Comparison of ENCODE assay signal across 8 mouse cellular contexts in the genomic region with DNA sequence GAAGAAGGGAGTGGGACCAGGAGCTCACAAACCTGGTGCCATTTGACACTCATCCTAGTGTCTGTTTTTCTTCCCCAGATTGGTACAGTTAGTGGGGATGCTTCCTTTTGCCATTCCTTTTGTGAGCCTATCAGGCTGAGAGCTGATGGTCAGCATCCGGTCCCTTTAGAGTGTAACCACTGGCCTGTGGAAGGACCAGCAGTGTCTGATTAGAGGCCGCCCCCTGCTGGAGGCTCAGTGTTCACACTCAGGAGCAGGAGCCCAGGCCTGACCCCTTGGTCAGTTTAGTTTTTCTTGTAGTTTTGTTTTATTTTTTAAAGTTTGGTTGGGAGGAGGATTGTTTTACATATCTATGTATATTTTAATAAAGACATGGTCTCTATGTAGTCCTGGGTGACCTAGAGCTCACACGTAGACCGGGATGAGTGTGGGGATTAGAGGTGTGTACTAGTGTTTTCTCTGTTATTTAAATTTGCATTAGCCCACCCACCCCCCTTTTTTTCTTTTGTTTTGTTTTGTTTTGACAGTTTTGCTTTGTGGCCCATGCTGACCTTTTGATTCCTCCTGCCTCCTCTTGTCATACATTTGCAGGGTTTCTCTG. TPM values are rescaled to one million over a fixed set of nuclear protein-coding genes. Genes with fewer than 3 reads are reported as not detected.
DNase-seq lines count a peak whose midpoint lies in the region; ATAC-seq and TF ChIP-seq lines count a peak whose summit lies in the region.
"Had no signal": no experiment of that assay in that cellular context is flagged by ENCODE, and none has a peak within 500 bp of the region (broad histone marks: within the 10 kb centered on the region; RNA-seq: fewer than 3 reads in every experiment).

No protein-coding gene starts in this region.

- no peak overlapping the region for H3K4me3 ChIP-seq in intestine, postnatal 0 days (ENCODE audit: low read depth, low read length)
- H3K4me3 ChIP-seq in limb, embryonic 11.5 days (ENCODE audit: low read depth, low read length): no peak overlapping the region
- no peak overlapping the region for H3K4me3 ChIP-seq in midbrain, embryonic 14.5 days (replicated peaks; ENCODE audit: low read depth, low read length)
- H3K4me3 ChIP-seq: heart, embryonic 15.5 days had no signal

- peak; percentile 93 for TF ChIP-seq CTCF in intestine, postnatal 0 days (IDR thresholded peaks at IDR 0.05; ENCODE audit: low read depth)

- H3K4me2 ChIP-seq in intestine, postnatal 0 days (replicated peaks; ENCODE audit: low read depth): no peak overlapping the region
- no peak overlapping the region for H3K4me2 ChIP-seq in limb, embryonic 11.5 days (ENCODE audit: low read depth, severe bottlenecking)
- no peak overlapping the region for H3K4me2 ChIP-seq in midbrain, embryonic 14.5 days (ENCODE audit: low read length)
- H3K4me2 ChIP-seq: heart, embryonic 15.5 days had no signal

- H3K27ac ChIP-seq in intestine, postnatal 0 days (ENCODE audit: low read depth, low read length): peak overlapping the region; percentile 94
- H3K27ac ChIP-seq in limb, embryonic 11.5 days (replicated peaks; ENCODE audit: low read depth, low read length): no peak overlapping the region
- no peak overlapping the region for H3K27ac ChIP-seq in midbrain, embryonic 14.5 days (replicated peaks; ENCODE audit: low read depth, low read length)
- H3K27ac ChIP-seq: heart, embryonic 15.5 days had no signal

- H3K4me1 ChIP-seq in intestine, postnatal 0 days (replicated peaks; ENCODE audit: control insufficient read depth, insufficient read depth, low read length): 0 out of 2 replicates have a peak, but pooled peaks cover 3% of the 10 kb centered on the region
- no peaks in the 10 kb centered on the region for H3K4me1 ChIP-seq in limb, embryonic 11.5 days (ENCODE audit: control insufficient read depth, insufficient read depth, low read length)
- no peaks in the 10 kb centered on the region for H3K4me1 ChIP-seq in midbrain, embryonic 14.5 days (ENCODE audit: control insufficient read depth, insufficient read depth, low read length)
- H3K4me1 ChIP-seq: heart, embryonic 15.5 days had no signal

- H3K9me3 ChIP-seq in intestine, postnatal 0 days (ENCODE audit: control insufficient read depth): no peaks in the 10 kb centered on the region
- no peaks in the 10 kb centered on the region; the same call in 1 of the 2 replicates for H3K9me3 ChIP-seq in limb, embryonic 11.5 days (ENCODE audit: control insufficient read depth, low read length)
- no peaks in the 10 kb centered on the region for H3K9me3 ChIP-seq in midbrain, embryonic 14.5 days (ENCODE audit: control insufficient read depth, low read length)
- H3K9me3 ChIP-seq: heart, embryonic 15.5 days had no signal

- intact Hi-C loops in gastrocnemius, postnatal 36 days (cut with DNase I): loop anchor here (1.0 to 5.0 kb wide), 3 partner anchors 30 to 134 kb away; no protein-coding TSS in a partner anchor

- H3K36me3 ChIP-seq in intestine, postnatal 0 days (ENCODE audit: control insufficient read depth, insufficient read depth): peaks cover 87% of the 10 kb centered on the region
- H3K36me3 ChIP-seq in limb, embryonic 11.5 days (ENCODE audit: control insufficient read depth, insufficient read depth, low read length): peaks cover 61% of the 10 kb centered on the region
- H3K36me3 ChIP-seq in midbrain, embryonic 14.5 days (ENCODE audit: control insufficient read depth, insufficient read depth, low read length): peaks cover 97% of the 10 kb centered on the region

- ATAC-seq in common myeloid progenitor, adult 5-6 weeks (replicated peaks; ENCODE audit: low read depth, poor library complexity, severe bottlenecking): peak; percentile 78; the same call in 1 of the 2 replicates
- peak; percentile 73 for ATAC-seq in intestine, postnatal 0 days
- no peak for ATAC-seq in limb, embryonic 11.5 days (ENCODE audit: insufficient number of reproducible peaks, low FRiP score, low TSS enrichment, low read depth)
- ATAC-seq in midbrain, embryonic 14.5 days (ENCODE audit: low FRiP score, low TSS enrichment): peak; percentile 78

- H3K27me3 ChIP-seq in intestine, postnatal 0 days (replicated peaks; ENCODE audit: control insufficient read depth, insufficient read depth, low read length): no peaks in the 10 kb centered on the region
- no peaks in the 10 kb centered on the region for H3K27me3 ChIP-seq in limb, embryonic 11.5 days (ENCODE audit: control insufficient read depth, insufficient read depth, low read length)
- H3K27me3 ChIP-seq in midbrain, embryonic 14.5 days (ENCODE audit: control insufficient read depth, insufficient read depth, low read length): no peaks in the 10 kb centered on the region
- H3K27me3 ChIP-seq: heart, embryonic 15.5 days had no signal

- peak; percentile 78 for DNase-seq in adipocyte (ENCODE audit: low spot score)
- peak; percentile 72 to 84 for DNase-seq in gastrocnemius, postnatal 36 days
- DNase-seq in limb, embryonic 11.5 days (ENCODE audit: low spot score): peak; percentile 75
- DNase-seq in midbrain, embryonic 14.5 days: peak; percentile 80
- peak; percentile 63 to 79 for DNase-seq in spleen, adult 18-20 months

- H3K9ac ChIP-seq in intestine, postnatal 0 days (ENCODE audit: low read depth, low read length): no peak overlapping the region
- H3K9ac ChIP-seq in limb, embryonic 11.5 days (ENCODE audit: low read length): no peak overlapping the region
- no peak overlapping the region for H3K9ac ChIP-seq in midbrain, embryonic 14.5 days (replicated peaks; ENCODE audit: low read length)
- H3K9ac ChIP-seq: heart, embryonic 15.5 days had no signal

- WGBS in intestine, postnatal 0 days: 54% methylated on average over 4 of the region's 4 CpGs
- 67% methylated on average over 4 of the region's 4 CpGs for WGBS in limb, embryonic 11.5 days
- 46% methylated on average over 4 of the region's 4 CpGs for WGBS in midbrain, embryonic 14.5 days

RNA-seq across cellular contexts. Expression of gene Zc3h4, which starts 25.5 kb away (rescaled TPM):
- total RNA-seq in common myeloid progenitor, adult 5-6 weeks (2017): 31.5 and 52.8 TPM in 2 replicates
- total RNA-seq in gastrocnemius, postnatal 36 days (2021): 10 to 100 TPM; 24.9 to 27.1 TPM
- 12.9 and 13.5 TPM in 2 replicates for polyA plus RNA-seq in intestine, postnatal 0 days (2015; fragmentation: Nextera tagmentation; extraction: Ambion mirVana)
- polyA plus RNA-seq in limb, embryonic 11.5 days (2014; fragmentation: Nextera tagmentation; extraction: Ambion mirVana): 18.6 and 20.0 TPM in 2 replicates
- 17.1 and 19.2 TPM in 2 replicates for polyA plus RNA-seq in midbrain, embryonic 14.5 days (2014; fragmentation: Nextera tagmentation; extraction: Ambion mirVana)

RNA-seq across cellular contexts. Expression of gene Tmem160, which starts 26.4 kb away (rescaled TPM):
- total RNA-seq in common myeloid progenitor, adult 5-6 weeks (2017): 14.8 and 22.5 TPM in 2 replicates
- 10 to 100 TPM; 35.6 to 42.6 TPM for total RNA-seq in gastrocnemius, postnatal 36 days (2021)
- polyA plus RNA-seq in intestine, postnatal 0 days (2015; fragmentation: Nextera tagmentation; extraction: Ambion mirVana): 124 and 132 TPM in 2 replicates
- polyA plus RNA-seq in limb, embryonic 11.5 days (2014; fragmentation: Nextera tagmentation; extraction: Ambion mirVana): 62.0 and 71.4 TPM in 2 replicates
- polyA plus RNA-seq in midbrain, embryonic 14.5 days (2014; fragmentation: Nextera tagmentation; extraction: Ambion mirVana): 59.6 and 84.1 TPM in 2 replicates

RNA-seq across cellular contexts. Expression of gene Sae1, which starts 38.6 kb away (rescaled TPM):
- total RNA-seq in common myeloid progenitor, adult 5-6 weeks (2017): 424 and 443 TPM in 2 replicates
- total RNA-seq in gastrocnemius, postnatal 36 days (2021): 10 to 100 TPM; 21.4 to 29.2 TPM
- polyA plus RNA-seq in intestine, postnatal 0 days (2015; fragmentation: Nextera tagmentation; extraction: Ambion mirVana): 90.7 and 91.5 TPM in 2 replicates
- 434 and 441 TPM in 2 replicates for polyA plus RNA-seq in limb, embryonic 11.5 days (2014; fragmentation: Nextera tagmentation; extraction: Ambion mirVana)
- polyA plus RNA-seq in midbrain, embryonic 14.5 days (2014; fragmentation: Nextera tagmentation; extraction: Ambion mirVana): 178 and 240 TPM in 2 replicates

RNA-seq across cellular contexts. Expression of gene Npas1, which starts 51.3 kb away (rescaled TPM):
- total RNA-seq in common myeloid progenitor, adult 5-6 weeks (2017): not detected in 2 replicates
- not detected for total RNA-seq in gastrocnemius, postnatal 36 days (2021)
- polyA plus RNA-seq in intestine, postnatal 0 days (2015; fragmentation: Nextera tagmentation; extraction: Ambion mirVana): 0.22 and 0.27 TPM in 2 replicates
- polyA plus RNA-seq in limb, embryonic 11.5 days (2014; fragmentation: Nextera tagmentation; extraction: Ambion mirVana): 0.10 TPM in 1 of 2 replicates, not detected in the other
- 3.7 and 4.4 TPM in 2 replicates for polyA plus RNA-seq in midbrain, embryonic 14.5 days (2014; fragmentation: Nextera tagmentation; extraction: Ambion mirVana)
